Mouse (Mus musculus) lung, adult 18-20 months (tissue): ENCODE measurements around the gene P3h3.
A peak's percentile ranks its signal among the peaks of the same experiment; 100 is the strongest.
"Not testable (repeated sequence)": the region's sequence is repeated elsewhere in the genome, so short reads cannot be mapped to it uniquely, and the experiment has no call there.

Source experiments
- DNase-seq, 2 experiments: peaks; one replicate each; pipeline ENCODE4 v3.0.0; 2022; ENCODE audit warnings: mixed read lengths in 2 of 2

Gene P3h3

GRCm38 (mm10) chr6:124865766-124866362 is 8.3 kb upstream of the P3h3 start:
- no peak for DNase-seq

DNA sequence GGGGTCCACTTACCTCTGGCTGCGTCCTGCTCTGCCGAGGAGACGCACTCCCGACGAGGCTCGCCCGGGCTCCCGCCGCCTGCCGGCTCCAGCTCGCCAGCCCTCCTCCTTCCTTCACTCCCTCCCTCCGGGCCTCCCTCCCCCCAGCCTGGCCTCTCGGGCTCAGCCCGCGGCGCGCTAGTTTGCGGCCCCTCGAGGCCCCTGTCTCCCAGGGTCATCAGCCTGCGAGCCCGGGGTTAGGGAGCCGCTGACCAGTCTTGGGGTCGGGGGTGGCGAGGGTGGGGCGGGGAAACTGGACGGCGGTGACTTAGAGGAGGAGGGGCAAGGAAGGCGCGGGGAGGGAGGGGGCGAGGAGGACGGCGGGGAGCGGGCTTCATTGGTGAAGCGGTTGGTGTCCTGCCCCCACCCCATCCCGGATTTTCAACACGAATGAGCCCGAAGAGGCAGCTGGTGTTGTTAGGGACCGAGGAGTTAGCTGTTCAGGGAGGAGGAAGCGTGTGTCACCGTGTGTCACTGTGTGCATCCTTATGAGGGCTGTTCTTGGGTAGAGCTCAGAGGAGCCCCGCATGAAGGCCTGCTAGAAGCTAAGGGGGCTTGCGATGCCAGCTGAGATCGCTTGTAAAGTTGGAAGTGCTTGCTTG is 6.2 kb upstream of the P3h3 start, which contains the start of gene Gpr162:
TSS of gene Gpr162 (minus strand) at position 326 of the 641 bp plus-strand sequence.
- DNase-seq: peak; percentile 28 to 50

- DNase-seq: no peak
These were observed 5.6 kb upstream of the P3h3 start for GRCm38 (mm10) chr6:124863125-124863657.

DNA sequence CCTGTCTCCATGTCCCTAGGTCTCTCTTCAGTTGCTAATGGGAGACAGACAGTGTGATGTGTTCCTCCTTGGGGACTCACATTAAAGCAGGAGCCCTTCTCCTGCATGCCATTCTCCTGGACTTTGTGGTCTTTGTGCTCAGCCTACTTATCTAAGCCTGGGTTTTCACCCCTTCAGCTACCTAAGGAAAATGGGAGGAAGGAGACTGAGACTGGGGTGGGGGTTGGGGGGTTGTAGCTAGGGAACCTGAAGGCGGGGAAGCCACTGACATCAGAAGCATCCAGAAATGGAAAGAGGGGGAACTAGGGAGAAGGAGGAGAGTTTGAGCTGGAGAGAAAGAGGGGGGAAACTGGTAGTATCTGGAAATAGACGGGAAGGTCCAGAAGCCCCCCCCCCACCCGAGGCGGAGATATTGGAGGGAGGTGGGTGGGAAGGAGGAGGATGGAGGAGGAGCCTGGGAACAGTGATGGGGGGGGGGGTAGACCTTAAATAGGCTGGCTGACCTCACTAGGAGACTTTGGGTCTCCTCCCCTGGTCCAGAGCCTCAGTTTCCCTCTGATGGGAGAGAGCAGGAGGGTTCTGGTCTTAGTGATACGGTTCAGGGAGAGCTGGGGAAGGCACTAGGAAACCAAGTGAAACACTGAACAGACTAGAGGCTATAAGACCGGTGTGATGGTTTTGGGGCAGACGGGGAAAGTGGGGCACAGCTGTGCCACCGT is 5.0 kb upstream of the P3h3 start:
- no peak for DNase-seq

DNA sequence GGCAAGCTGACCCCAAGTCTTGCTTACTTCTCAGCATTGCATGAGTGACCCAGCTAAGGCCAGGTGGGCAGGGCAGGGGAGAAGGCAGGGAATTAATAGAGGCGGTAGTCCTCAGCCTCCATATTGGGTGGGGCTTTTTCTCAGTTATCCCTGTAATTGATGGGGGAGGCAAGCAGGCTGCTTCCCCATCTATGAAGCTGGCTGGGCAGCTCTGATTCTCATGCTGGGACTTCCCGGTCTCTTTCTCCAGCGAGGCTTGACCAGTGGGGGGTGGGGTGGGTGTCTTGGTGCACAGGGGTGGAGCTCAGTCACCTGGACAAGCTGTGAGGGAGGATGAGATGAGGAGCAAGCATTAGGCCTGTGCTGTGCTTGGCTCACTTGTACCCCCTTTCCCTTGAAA is 4.2 kb upstream of the P3h3 start:
- no peak for DNase-seq

- no peak for DNase-seq
These were observed 3.7 kb upstream of the P3h3 start for GRCm38 (mm10) chr6:124861266-124861665.

- DNase-seq: no peak
These were observed 3.0 kb upstream of the P3h3 start for GRCm38 (mm10) chr6:124860511-124860910.

DNA sequence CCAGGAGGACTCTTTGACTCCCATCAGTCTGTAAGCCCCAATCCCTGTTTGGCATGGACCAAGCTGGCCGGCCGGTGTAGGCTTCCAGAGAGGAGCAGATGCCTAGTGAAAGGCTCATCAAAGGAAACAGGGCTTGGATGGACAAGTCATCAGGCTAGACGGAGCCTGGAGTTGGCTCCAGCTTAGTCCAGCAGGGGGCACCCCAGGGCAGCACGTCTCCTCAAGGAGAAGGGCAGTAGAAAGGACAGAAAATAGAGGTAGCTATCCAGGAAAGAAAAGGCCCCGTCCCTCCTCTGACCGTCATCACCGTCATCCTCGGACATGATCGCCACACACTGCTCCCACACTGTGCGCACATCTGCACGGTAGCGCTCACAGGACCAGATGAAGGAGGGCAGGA is 2.2 kb upstream of the P3h3 start:
- peak; percentile 74 to 78 for DNase-seq

GRCm38 (mm10) chr6:124858561-124859318 is 1.2 kb upstream of the P3h3 start:
- DNase-seq: no peak

DNA sequence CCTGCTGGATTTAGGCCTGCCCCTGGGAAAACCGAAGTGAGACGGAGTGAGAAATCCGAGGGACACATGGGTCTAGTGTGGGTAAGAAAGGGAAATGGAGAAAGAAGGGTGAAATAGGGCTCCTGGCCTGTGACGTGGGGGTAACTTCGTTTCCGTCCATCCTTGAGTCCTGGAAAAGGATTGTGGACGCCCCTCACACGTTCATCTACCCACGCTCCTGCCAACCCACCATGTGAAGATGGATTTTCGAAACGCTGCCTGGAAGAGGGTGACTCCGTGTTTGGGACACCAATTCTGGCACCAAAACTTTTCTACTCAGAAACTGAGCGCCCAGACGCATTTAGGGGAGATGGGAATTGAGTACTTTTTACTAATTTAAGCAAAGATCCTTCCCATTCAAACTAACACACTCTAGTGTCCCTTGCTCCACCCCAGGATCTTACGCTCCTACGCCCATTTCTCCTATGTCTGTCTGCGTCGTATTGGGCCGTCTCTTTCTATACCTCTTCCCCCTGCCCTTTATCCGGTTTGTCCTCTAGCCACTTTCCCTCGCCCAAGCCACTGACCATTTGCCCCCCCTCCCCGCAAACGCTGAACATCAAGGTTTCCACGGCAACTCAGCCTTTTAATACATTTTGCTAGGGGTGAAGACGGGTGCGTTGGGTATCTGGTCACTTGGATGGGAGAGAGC is 433 bp upstream of the P3h3 start:
- DNase-seq: no peak

DNA sequence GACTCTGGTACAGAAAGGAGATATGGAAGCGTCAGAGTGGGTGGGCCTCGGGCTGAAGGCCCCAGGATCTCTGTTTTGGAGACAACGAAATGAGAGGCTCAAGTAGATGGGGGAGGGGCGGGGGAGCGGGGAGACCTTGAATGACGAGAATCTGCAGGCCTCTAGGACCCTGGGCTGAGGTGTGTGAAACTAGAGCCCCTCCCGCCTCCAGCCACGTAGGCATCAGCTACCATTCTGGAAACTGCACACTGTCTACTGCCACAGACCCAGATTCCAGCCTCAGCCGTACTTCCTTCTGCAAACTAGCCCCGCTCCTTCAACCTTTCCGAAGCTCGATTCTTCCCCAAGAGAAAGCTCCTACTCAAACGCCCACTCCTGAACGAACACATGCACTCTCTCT is 1.2 kb downstream of the P3h3 start:
- no peak for DNase-seq

DNA sequence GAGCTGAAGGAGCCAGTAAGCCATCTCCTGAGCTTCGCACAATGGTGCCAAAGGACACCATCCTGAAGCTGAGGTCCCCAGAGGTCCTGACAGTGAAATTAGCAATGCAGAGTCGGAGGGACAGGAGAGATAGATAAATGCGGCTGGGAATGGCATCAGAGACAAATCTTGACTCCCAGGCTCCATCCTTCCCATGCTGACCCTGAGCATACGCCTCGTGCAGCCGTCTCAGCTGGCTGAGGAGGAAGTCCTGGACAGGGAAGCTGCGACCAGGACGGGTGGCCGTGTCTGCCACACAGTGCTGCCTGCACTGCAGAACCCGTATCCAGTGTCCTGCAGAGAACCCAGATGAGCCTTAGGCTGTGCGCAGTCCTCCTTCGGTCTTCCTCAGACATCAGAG is 2.9 kb downstream of the P3h3 start:
- no peak for DNase-seq

DNA sequence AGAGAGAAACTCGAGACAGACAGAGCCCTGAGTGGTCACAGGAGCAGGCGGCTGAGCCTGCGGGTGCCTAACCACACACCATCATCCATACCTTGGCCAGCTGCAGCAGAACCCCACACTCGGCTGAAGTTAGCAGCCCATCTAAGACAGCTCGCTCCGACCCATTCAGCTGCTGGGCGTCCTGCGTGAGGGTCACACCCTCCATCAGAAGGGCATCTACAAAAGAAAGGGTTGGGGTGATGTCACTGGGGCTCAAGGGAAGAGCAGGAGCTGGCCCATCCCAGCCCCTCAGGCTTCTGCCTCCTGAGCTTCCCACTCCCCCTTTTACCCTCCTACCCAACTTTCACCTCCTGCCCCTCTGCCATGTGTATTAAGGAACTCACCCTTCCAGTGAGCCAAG is 7.0 kb downstream of the P3h3 start:
- no peak for DNase-seq

DNA sequence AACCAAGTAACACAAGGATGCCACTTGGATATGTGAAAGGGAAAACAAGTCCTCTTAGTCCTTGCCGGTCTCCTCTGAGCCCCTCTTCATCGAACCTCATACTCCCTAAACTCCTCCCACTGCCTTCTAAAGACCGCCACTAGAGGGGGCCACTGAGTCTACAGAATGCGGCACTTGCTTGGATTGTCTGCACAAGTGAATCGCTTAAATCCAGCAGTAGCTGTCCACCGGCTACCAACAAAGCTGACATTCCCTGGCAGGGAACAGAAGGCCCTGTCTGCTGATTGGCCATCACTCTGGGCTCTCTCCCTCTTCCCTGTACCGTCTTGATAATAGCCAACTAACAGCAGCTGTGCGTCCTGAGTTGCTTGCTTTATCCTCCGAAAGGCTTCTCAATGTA is 10.2 kb downstream of the P3h3 start:
- peak; percentile 85 to 91 for DNase-seq

DNA sequence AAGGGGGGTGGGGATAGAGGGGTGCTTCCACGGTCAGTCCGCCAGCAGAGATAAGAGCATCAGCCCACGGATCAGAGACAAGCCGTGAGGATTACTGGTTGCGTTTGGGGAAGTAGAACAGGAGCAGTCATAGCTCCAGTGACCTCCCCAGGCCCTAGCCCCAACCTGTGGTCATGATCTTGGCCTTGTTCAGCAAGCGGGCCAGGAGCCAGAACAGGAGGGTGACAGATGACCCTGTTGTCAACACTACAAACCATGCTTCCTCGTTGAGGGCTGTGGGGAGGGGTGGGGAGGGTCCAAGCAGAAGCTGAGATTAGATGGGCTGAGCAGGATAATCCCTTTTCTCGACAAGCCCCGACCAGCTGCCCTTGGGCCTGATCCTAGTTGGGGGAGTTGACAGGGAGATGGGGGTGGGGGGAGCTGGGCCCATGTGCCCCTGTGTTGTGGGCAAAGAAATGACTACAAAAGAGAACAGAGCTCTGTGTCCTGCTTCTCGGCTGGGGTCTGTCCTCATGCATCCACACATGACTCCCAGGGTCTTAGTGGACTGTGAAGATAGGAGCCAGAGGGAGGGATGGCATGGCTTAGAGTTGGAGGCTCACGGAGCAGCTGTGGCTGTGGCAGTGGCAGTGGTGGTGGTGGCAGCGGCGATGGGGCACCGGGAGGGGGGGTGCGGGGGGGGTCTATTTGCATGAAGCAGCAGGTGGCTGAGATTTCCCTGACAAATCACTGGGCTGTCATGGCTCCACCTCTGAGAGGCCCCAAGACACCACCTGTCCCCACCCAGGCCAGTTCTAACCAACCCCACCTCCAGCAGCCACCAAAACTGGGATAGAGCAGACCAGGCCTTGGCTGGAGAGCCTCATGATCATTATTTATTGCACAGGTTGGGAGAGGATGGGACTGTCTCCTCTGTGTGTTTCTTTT is 17.0 kb downstream of the P3h3 start, which contains the start of gene Gnb3:
TSS of gene Gnb3 (minus strand) at position 35 of the 927 bp plus-strand sequence.
- DNase-seq: no peak

DNA sequence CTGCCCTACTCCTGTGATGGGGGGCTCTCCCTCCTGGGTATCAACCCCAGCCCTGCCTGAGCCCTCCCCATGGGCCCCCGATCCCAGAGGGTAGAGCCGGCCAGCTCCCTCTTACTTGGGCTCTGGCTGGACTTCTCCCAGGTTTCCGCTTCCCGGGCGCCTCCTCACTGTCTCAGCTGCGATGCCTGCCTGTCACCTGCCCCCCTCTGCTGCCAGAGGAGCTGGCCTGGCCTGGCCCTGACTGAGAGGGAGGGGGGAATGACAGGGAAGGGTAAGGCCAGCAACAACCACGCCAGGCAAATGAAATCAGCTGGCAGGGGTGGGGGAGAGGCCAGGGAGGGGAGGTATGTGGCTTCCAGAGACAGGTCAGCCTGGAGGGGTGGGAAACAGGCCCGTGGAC is 17.7 kb downstream of the P3h3 start:
- DNase-seq: no peak

DNA sequence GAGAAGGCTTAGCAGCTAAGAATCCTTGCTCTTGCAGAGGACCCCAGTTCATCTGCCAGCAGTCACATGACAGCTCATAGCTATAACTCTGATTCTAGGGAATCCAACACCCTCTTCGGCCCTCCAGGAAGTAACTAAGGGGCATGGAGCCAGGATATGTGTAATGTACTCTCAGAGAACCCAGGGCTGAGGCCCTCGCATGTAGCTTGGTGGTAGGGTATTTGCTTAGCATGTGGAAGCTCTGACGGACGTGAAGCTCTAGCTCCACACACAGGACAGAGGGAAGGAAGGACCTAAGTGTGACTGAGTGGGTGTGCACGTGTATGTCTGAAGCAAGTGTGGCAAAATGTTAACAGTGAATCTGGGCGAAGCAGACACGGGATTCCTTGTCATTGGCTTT is 21.1 kb downstream of the P3h3 start:
- DNase-seq: no peak

DNA sequence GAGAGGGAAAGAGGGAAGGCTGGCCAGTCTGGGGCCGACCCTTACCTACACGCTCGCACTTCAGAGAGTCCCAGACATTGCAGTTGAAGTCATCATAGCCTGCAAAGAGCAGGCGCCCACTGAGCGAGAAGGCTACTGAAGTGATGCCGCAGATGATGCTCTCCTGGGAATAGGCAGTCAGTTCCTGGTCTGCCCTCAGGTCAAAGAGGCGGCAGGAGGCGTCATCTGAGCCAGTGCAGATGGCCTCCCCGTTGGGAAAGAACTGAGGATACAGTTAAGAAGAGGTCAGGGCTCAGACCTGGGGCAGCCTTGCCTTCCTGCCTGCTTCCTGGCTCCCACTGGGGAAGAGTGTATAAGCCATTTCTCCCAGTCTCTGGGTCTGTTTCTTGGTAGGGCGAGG is 22.0 kb downstream of the P3h3 start:
- peak in 1 of 2 experiments; percentile 29 for DNase-seq

DNA sequence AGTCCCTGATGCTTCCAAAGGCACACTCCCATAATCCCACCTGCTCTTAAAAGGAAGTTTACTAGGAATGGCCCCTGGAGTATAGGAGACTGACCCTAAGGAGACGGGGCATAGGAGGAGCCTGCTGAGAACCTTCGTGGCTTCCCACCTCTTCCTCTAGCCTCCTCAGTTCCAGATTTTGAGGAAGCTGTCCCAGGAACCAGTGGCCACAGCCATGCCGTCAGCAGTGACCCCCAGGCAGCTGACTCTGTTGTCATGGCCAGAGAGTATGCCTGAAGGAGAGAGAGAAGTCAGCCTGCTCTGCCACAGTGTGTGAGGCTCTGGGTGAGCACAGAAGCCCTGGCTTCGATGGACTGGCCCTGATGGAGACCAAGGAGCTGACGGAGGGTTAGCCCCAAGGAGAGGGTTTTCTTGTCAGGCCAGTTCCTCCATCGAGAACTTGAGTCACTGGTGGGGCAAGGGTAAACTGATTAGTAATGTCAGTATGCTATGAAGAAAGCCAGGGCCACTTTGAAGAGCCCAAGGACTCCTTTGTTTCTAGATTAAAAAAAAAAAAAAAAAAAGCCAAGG is 23.0 kb downstream of the P3h3 start:
- peak; percentile 25 to 38 for DNase-seq

GRCm38 (mm10) chr6:124831649-124832048 is 25.9 kb downstream of the P3h3 start:
- DNase-seq: no peak

DNA sequence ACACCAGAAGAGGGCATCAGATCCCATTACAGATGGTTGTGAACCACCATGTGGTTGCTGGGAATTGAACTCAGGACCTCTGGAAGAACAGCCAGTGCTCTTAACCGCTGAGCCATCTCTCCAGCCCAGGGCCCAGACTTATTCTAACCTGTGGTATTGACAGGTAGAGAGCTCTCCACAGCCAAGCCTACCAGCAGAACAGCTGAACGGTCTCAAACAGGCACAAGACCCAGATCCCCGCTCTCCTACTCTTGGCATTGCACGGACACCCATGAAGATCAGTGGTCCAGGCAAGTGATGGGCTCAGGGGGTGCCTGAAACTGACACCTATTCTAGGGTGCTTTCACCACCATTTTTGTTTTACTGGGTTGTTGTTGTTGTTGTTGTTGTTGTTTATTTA is 26.4 kb downstream of the P3h3 start:
- DNase-seq: not testable (repeated sequence)
